Mouse (Mus musculus): Measurements from ENCODE around the gene Inhbc.

Inhbc gene

DNA sequence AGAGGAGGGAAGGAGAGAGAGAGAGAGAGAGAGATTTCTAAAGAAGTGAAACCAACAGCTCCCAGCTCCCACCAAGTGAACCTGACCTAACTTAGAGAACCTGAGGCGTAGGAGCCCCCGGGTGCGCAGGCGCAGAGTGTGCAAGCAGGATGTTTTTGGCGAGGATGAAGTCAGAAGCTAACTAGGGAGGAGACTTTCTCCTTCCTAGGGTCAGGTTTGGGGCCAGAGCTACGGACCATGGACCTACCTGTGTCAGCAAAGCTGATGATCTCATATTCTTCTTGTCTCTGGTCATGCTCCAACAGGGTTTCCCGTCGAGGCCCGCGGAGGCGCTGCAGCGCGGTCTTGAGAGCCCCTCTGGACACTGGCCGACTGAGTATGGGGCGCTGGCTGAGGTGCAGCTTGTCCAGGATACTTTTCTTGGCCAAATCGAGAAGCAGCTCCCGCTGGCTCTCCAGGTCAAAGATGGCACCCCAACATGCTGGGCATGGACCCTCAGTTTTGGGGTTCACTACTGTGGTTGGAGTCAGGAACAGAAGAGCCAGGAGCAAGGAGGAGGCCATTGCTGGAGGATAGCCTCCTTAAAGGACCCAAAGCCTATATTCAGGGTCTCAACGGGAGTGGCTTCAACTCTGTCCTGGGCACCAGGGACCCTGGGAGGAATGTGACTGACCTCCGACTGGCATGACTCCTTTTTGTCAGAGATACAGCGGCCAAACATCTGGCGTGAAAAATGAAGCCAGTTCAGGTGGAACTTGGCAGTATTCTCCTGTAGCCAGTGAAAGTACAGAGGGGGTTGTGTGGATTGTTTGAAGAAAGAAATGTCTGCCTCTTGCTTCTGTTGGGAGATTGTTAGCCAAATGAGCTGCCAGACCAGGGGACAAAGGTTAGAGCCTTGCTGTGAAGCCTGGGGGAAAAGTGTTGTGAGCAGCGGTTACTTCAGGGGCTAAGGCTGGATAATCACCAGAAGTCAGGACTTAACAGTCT is at the start of gene Inhbc:
TSS of gene Inhbc (minus strand) at position 598 of the 987 bp plus-strand sequence.
- in situ Hi-C loops (cut with MboI; ENCODE audit: low pct_unique_long_range_greater_than_20kb in 1 of 2, low sequenced_read_pairs in 2 of 2, unreplicated experiment in 1 of 2): no loop called here

DNA sequence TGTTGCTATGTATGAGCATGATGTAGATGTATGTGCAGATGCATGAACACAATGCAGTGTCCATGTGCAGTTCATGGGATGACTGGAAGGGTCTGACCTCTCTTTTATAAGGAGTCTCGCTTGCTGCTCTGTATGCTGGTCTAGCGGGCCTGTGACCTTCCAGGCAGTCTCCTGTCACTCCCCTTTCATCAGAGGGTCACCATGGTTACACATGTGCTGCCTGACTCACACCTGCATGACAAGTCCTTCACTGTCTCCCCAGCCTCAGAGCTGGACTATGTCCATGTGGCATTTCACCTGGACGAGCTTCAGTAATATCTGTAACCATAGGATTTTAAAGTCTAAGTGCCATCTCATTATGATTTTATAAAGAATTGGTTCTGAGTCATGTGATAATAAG is 43.9 kb upstream of the Inhbc start:
- in situ Hi-C loops (cut with MboI; ENCODE audit: low pct_unique_long_range_greater_than_20kb in 1 of 2, low sequenced_read_pairs in 2 of 2, unreplicated experiment in 1 of 2): no loop called here

DNA sequence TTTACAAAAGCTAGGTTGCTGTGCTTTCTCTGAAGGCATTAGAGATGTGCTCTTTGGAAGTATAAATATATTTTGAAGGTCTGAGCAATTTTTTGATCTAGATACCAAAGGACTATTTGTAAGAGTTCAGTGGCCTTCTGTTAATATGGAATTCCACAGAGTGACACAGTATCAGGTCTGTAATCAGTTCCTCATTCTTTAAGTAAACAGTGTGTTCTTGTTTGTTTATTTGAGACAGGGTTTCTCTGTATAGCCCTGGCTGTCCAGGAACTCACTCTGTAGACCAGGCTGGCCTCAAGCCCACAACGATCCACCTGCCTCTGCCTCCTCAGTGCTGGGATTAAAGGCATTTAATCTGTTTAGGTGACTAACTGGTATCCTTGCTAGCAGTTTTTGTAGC is 43.4 kb upstream of the Inhbc start:
- in situ Hi-C loops (cut with MboI; ENCODE audit: low pct_unique_long_range_greater_than_20kb in 1 of 2, low sequenced_read_pairs in 2 of 2, unreplicated experiment in 1 of 2): no loop called here

GRCm38 (mm10) chr10:127412776-127413175 is 42.5 kb upstream of the Inhbc start:
- in situ Hi-C loops (cut with MboI; ENCODE audit: low pct_unique_long_range_greater_than_20kb in 1 of 2, low sequenced_read_pairs in 2 of 2, unreplicated experiment in 1 of 2): no loop called here

DNA sequence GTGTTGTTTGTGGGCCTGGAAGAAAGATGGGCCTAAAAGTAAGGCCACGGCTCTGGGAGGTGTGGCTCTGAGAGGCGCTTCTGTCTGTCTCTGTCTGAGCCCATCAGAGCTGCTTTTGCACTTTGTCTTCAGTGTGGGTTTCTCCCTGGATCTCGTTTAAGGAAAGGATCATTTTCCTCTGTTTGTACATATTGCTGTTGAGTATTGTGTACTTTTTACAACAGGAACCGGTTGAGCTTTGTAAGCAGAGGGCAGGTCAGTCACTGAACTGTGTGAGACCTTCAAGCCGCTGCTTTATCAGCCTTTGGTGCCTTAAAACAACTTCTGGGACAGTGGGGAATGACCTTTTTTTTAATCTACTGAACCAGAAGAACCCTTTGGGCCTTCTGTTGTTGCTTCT is 41.9 kb upstream of the Inhbc start:
- in situ Hi-C loops (cut with MboI; ENCODE audit: low pct_unique_long_range_greater_than_20kb in 1 of 2, low sequenced_read_pairs in 2 of 2, unreplicated experiment in 1 of 2): no loop called here

DNA sequence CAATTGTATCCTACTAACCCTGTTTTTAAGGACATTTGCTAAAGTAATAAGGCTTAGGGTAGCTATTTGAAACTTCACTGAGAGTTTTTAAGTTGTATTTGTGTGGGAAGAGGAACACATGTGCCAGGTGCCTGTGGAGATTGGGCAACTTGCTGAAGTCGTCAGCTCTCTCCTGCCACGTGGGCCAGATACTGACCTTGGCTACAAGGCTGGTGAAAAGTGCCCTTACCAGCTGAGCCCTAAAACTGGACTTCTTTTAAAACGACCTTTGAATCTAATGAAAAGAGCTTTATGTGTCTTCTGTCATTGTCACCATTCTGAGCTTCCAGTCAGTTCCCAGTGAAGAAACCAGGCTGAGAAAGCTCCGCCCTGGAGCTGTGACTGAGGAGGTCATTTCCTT is 37.2 kb upstream of the Inhbc start:
- in situ Hi-C loops (cut with MboI; ENCODE audit: low pct_unique_long_range_greater_than_20kb in 1 of 2, low sequenced_read_pairs in 2 of 2, unreplicated experiment in 1 of 2): no loop called here

DNA sequence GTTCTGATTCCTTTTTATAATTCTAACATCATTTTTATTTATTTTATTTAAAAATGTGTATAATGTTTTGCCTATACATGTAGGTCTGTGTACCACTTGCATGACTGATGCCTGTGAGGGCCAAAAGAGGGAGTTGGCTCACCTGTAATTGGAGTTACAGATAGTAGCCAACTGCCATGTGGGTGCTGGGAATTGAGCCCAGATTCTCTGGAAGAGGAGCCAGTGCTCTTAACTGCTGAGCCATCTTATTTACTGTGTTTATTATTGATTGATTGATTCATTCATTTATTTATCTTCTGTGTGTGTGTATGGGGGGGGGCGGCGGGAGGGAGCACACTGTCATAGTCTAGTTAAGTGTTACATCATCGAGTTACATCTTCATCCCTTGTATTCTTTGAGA is 34.5 kb upstream of the Inhbc start:
- in situ Hi-C loops (cut with MboI; ENCODE audit: low pct_unique_long_range_greater_than_20kb in 1 of 2, low sequenced_read_pairs in 2 of 2, unreplicated experiment in 1 of 2): no loop called here

DNA sequence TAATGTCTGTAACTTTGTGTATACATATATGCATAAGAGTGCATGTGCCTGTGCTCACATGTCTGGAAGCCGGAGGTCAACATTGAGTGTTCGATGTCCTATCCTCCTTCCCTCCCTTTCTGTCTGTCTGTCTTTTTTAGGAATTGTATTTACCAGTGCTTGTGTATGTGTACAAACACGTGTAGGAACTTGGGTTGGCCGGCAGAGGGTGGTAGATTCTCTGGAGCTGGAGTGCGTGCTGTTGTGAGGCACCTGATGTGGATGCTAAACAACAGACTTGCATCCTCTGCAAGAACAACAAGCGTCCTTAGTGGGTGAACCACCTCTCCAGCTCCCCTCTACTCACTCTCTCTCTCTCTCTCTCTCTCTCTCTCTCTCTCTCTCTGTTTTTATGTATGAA is 21.5 kb upstream of the Inhbc start:
- in situ Hi-C loops (cut with MboI; ENCODE audit: low pct_unique_long_range_greater_than_20kb in 1 of 2, low sequenced_read_pairs in 2 of 2, unreplicated experiment in 1 of 2): no loop called here

GRCm38 (mm10) chr10:127381743-127382134 is 11.5 kb upstream of the Inhbc start:
- in situ Hi-C loops (cut with MboI; ENCODE audit: low pct_unique_long_range_greater_than_20kb in 1 of 2, low sequenced_read_pairs in 2 of 2, unreplicated experiment in 1 of 2): no loop called here

- in situ Hi-C loops (cut with MboI; ENCODE audit: low pct_unique_long_range_greater_than_20kb in 1 of 2, low sequenced_read_pairs in 2 of 2, unreplicated experiment in 1 of 2): no loop called here
These were observed 10.8 kb upstream of the Inhbc start for GRCm38 (mm10) chr10:127380767-127381742.

DNA sequence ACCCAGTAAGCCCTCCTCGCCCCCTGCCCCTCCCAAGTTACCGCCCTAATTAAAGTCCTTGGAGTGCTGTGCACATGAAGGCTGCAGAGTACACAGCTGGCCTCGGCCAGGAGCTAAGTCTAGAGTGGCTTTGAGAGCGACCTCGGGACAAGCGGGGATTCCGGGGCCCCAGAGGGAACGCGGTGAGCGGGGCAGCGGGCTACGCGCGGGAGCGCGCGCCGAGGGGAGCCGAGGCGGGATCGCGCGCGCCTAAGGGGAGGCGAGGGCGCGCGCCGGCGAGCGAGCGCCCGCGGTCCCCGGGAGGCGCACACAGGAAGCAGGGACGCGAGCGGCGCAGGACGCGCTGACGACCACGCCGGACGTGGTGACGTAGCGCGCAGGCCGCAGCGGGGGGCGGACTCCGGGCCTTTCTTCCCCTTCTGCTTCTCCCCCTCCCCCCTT is 10.0 kb upstream of the Inhbc start, which contains the start of gene R3hdm2:
TSS of gene R3hdm2 (plus strand) at position 77 of the 441 bp plus-strand sequence.
- in situ Hi-C loops (cut with MboI; ENCODE audit: low pct_unique_long_range_greater_than_20kb in 1 of 2, low sequenced_read_pairs in 2 of 2, unreplicated experiment in 1 of 2): no loop called here

DNA sequence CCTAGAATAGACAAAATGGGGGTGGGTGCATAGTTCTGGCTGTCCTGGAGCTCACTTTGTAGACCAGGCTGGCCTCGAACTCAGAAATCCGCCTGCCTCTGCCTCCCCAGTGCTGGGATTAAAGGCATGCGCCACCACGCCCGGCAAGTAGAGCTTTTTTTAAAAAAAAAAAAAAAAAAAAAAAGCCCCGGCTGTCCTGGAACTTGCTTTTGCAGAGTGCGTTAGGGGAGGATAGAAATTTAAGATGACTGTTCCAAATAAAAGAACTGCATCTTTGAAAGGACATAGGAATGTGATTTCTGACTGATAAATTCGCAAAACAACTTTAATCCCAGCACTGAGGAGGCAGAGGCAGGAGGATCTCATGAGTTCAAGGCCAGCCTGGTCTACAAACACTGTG is 9.4 kb upstream of the Inhbc start:
- in situ Hi-C loops (cut with MboI; ENCODE audit: low pct_unique_long_range_greater_than_20kb in 1 of 2, low sequenced_read_pairs in 2 of 2, unreplicated experiment in 1 of 2): no loop called here

DNA sequence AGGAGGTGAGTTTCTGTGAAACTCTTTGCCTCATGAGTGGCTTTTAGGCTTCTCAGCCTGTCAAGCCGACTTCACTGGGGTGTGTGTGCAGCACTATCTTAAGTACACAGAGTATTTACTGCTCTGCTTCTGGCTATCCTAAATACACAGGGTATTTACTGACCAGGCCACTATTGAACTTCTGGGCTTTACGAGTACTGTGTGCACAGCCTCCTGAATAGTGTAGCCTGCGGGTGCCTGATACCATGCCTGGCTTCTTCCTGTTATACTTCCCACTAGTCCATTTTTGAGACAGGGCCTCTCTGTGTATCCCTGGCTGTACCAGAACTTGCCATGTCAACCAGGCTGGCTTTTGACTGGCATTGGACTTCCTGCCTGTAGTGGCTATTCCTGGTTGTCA is 7.5 kb upstream of the Inhbc start:
- in situ Hi-C loops (cut with MboI; ENCODE audit: low pct_unique_long_range_greater_than_20kb in 1 of 2, low sequenced_read_pairs in 2 of 2, unreplicated experiment in 1 of 2): no loop called here

GRCm38 (mm10) chr10:127371023-127371422 is 792 bp upstream of the Inhbc start:
- in situ Hi-C loops (cut with MboI; ENCODE audit: low pct_unique_long_range_greater_than_20kb in 1 of 2, low sequenced_read_pairs in 2 of 2, unreplicated experiment in 1 of 2): no loop called here

DNA sequence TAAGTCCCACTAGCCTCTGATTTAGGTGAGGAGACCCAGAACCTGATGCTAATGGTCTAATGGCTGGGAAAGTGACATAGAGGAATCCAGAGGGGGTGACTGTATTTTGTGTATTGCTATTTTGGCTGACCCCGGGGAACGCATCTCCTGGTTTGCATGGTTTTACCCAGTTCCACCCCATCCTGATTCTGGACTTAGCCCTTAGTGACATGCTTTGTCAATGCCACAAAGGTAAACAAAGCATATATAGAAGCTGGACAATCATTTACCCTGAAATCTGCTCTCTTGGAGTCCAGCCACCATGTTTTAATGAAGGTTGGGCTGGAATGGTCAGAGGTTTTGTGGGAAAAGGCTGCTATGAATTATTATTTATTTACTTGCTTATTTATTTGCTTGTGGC is 2.0 kb downstream of the Inhbc start:
- in situ Hi-C loops (cut with MboI; ENCODE audit: low pct_unique_long_range_greater_than_20kb in 1 of 2, low sequenced_read_pairs in 2 of 2, unreplicated experiment in 1 of 2): no loop called here

GRCm38 (mm10) chr10:127367116-127367515 is 3.1 kb downstream of the Inhbc start:
- in situ Hi-C loops (cut with MboI; ENCODE audit: low pct_unique_long_range_greater_than_20kb in 1 of 2, low sequenced_read_pairs in 2 of 2, unreplicated experiment in 1 of 2): no loop called here

- in situ Hi-C loops (cut with MboI; ENCODE audit: low pct_unique_long_range_greater_than_20kb in 1 of 2, low sequenced_read_pairs in 2 of 2, unreplicated experiment in 1 of 2): no loop called here
These were observed 9.5 kb downstream of the Inhbc start for GRCm38 (mm10) chr10:127360714-127361113.

DNA sequence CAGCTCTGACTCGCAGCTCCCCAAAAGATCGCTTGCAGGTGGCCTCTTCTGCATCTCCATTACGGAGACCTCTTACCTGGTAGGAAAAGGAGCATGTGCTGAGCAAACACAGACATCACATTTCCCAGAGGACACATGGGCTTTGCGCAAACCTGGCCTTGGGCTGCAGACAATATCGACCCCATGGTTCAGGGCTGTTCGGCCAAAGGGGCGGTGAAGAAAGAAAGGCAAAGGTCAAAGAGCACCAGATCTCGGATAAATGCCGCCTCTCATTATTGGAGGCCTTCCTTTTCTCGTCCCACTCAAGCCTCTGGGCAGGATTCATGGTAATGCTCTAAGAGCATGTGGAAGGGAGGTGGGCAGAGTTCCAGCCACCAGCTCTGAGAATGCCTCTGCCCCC is 14.9 kb downstream of the Inhbc start:
- in situ Hi-C loops (cut with MboI; ENCODE audit: low pct_unique_long_range_greater_than_20kb in 1 of 2, low sequenced_read_pairs in 2 of 2, unreplicated experiment in 1 of 2): no loop called here
